Mouse (Mus musculus): ENCODE results near the gene Grk4.
A peak's percentile ranks its signal among the peaks of the same experiment; 100 is the strongest.
"Not testable (repeated sequence)": the region's sequence is repeated elsewhere in the genome, so short reads cannot be mapped to it uniquely, and the experiment has no call there.

Grk4 gene

GRCm38 (mm10) chr5:34708436-34708835, 48.3 kb downstream of the Grk4 start:
- no peak for DNase-seq (ENCODE audit: low spot score in 2 of 2)

GRCm38 (mm10) chr5:34714371-34714770, 54.2 kb downstream of the Grk4 start:
- DNase-seq (ENCODE audit: low spot score in 2 of 2), result not testable (repeated sequence)

DNA sequence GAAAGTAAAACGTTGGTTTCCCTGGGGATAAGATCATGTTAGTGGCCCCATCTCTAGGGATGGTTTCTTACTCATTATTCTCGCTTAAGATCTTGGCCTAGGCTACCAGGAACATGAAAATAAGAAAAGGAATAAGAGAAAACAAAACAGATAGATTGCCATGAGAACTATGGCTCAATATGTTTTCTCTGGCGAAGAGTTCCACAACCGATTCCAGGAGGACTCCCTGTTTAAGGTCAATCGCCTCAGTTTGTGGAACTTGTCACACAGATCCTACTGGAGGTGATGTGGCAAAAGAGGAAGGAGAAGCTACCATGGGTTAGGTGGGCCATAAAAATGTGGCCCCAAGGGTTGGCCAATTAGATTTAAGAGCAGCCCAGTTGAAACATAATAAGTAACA, 54.6 kb downstream of the Grk4 start:
- DNase-seq (ENCODE audit: low spot score in 2 of 2), result no peak

GRCm38 (mm10) chr5:34729141-34729540, 69.0 kb downstream of the Grk4 start:
- peak in 1 of 2 experiments; percentile 6 for DNase-seq (ENCODE audit: low spot score in 2 of 2)

- no peak for DNase-seq (ENCODE audit: low spot score in 2 of 2)
Measured at GRCm38 (mm10) chr5:34730255-34730654, 70.1 kb downstream of the Grk4 start.

GRCm38 (mm10) chr5:34751477-34751876, 91.3 kb downstream of the Grk4 start:
- no peak for DNase-seq (ENCODE audit: low spot score in 2 of 2)

DNA sequence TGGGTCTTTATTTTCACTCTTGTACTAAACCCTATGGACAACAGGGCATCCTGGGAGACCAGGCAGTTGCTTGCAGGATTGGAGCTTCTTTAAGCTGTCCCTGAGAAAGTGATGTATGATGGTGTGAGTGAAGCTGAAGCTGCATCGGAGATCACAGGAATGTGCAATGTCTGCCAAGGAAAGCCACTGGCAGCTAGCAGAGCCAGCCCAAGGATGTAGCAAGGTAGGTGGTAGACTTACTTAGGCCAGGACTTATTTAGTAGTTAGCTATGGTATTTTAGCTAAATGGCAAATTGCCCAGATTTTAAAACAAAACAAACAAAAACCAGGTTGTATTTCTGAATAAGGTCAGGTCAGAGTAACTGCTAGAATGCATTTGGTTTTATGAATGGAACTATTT, 98.6 kb downstream of the Grk4 start:
- no peak for DNase-seq (ENCODE audit: low spot score in 2 of 2)

GRCm38 (mm10) chr5:34760850-34761508, 100.8 kb downstream of the Grk4 start:
- peak in 1 of 2 experiments; percentile 21 for DNase-seq (ENCODE audit: low spot score in 2 of 2)

DNA sequence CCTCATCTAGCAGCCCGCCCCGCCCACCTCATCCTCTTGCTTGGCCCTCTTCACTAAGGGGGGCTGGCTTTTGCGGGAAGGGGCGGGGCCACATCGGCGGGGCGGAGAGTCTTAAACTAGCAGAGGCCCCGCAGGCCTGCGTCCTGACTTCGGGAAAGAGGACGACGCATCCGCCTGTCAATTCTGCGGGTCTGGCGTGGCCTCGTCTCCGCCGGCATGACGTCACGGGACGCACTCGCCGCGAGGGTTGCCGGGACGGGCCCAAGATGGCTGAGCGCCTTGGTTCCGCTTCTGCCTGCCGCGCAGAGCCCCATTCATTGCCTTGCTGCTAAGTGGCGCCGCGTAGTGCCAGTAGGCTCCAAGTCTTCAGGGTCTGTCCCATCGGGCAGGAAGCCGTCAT, 101.3 kb downstream of the Grk4 start, which contains the start of gene Htt:
Htt (plus strand) TSS at position 232 of the 400 bp plus-strand sequence.
- DNase-seq (ENCODE audit: low spot score in 2 of 2), result peak; percentile 95 to 96

DNA sequence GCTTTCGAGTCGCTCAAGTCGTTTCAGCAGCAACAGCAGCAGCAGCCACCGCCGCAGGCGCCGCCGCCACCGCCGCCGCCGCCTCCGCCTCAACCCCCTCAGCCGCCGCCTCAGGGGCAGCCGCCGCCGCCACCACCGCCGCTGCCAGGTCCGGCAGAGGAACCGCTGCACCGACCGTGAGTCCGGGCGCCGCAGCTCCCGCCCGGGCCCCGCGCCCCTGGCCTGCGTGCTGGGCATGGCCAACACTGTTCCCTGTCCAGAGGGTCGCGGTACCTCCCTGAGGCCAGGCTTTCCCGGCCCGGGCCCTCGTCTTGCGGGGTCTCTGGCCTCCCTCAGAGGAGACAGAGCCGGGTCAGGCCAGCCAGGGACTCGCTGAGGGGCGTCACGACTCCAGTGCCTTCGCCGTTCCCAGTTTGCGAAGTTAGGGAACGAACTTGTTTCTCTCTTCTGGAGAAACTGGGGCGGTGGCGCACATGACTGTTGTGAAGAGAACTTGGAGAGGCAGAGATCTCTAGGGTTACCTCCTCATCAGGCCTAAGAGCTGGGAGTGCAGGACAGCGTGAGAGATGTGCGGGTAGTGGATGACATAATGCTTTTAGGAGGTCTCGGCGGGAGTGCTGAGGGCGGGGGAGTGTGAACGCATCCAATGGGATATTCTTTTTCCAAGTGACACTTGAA, 101.9 kb downstream of the Grk4 start:
- DNase-seq (ENCODE audit: low spot score in 2 of 2), result peak; percentile 26 to 29

- no peak for DNase-seq (ENCODE audit: low spot score in 2 of 2)
Measured at GRCm38 (mm10) chr5:34771818-34772217, 111.6 kb downstream of the Grk4 start.

DNA sequence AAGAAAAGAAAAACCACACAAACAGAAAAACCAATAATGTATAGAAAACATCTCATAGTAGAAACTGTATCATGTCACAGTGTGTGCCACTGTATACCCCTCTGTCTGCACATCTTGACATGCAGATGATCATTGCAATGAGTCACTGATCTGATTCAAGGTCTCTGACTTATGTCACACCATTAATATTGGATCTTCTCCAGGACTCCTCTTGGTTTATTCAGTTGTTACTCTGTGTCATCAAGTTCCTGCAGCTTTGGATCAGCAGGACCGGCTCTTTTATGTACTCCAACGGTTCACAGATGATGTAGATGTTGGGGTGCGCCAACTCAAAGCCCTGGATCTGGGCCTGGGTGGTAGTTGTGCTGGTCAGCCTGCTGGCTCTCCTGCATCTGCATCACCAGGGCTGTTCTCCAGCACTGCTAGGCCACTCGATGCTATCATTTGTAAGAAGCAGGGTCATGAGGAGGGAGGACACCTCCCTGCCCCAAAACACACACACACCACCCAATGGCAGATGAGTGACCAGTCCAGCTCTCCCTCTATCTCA, 112.6 kb downstream of the Grk4 start:
- DNase-seq (ENCODE audit: low spot score in 2 of 2), result no peak

DNA sequence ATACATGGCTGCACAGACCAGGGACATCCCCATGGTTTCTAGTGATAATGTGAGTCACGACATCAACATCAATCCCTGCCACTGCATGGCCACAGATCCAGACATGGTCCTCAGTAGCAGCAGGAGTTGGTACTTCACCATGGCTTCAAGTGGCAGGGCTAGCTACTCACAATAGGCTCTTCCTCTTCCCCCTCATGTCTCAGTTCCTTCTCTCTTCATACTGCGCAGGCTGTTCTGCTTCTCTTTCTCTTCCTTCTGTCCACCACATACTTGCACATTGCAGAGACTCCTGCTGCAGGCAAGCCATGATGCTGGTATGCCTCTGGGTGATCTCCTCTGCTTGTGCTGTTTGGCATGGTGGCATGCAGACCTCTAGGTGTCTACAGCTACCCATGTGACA, 113.2 kb downstream of the Grk4 start:
- DNase-seq (ENCODE audit: low spot score in 2 of 2), result no peak

GRCm38 (mm10) chr5:34785027-34785426, 124.8 kb downstream of the Grk4 start:
- DNase-seq (ENCODE audit: low spot score in 2 of 2), result no peak

DNA sequence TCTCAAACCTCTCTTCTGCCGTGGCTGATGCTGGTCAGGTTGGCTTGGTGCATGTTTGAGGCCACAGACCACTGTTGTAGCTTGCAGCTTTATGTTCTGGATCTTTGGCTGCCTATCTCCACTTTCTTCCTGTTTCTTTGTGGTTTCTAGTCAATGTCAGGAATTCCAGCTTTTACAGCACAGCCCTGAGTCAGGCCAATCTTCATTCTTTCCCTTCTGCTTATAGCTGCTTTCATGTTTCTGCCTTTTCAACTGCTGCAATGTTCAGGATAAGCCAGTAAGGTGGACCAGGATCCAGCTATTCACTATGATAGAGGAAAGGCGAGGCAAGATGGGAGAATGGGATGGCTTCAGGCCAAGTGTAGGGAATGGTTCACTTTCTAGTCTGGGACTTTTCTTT, 131.0 kb downstream of the Grk4 start:
- no peak for DNase-seq (ENCODE audit: low spot score in 2 of 2)

GRCm38 (mm10) chr5:34800292-34800953, 140.2 kb downstream of the Grk4 start:
- no peak for DNase-seq (ENCODE audit: low spot score in 2 of 2)
